Mouse (Mus musculus) left cerebral cortex, postnatal 14 days (tissue): ENCODE measurements around the gene Gbp9. TPM values are rescaled to one million over a fixed set of nuclear protein-coding genes. Genes with fewer than 3 reads are reported as not detected.
A peak's percentile ranks its signal among the peaks of the same experiment; 100 is the strongest.
"Not testable (repeated sequence)": the region's sequence is repeated elsewhere in the genome, so short reads cannot be mapped to it uniquely, and the experiment has no call there.

Experiments used
- DNase-seq, 2 experiments: peaks; one replicate each; pipeline ENCODE4 v3.0.0; 2021 to 2022; ENCODE audit warnings: low spot score in 2 of 2, mixed read lengths in 1 of 2
- intact Hi-C: fragments of 180-260 bp; cut with DNase I; formaldehyde crosslinking; loops from one replicate; pipeline ENCODE4 v1.15.1; 2025
- long read RNA-seq, 2 experiments: library from polyadenylated mRNA; stranded (forward); transcript quantifications; one replicate each; pipeline ENCODE4 v2.0.0; 2021
- total RNA-seq, 2 experiments: library from RNA; stranded (reverse); gene quantifications; 2 replicates each; pipeline ENCODE4 v1.2.3; 2021

Gene Gbp9
- 1 to 10 TPM; 2.1 TPM for total RNA-seq
- long read RNA-seq, experiment 1, full-length matches to known transcripts: 1 of 2 reads
- long read RNA-seq, experiment 1, partial matches to known transcripts: 0 of 2 reads
- long read RNA-seq, experiment 1, other reads (novel, unspliced or antisense): 1 of 2 reads
- long read RNA-seq, experiment 2, full-length matches to known transcripts: 1 of 1 reads
- long read RNA-seq, experiment 2, partial matches to known transcripts: 0 of 1 reads
- long read RNA-seq, experiment 2, other reads (novel, unspliced or antisense): 0 of 1 reads

GRCm38 (mm10) chr5:105139409-105140088 is at the start of gene Gbp9, which contains the start of the genes Gbp8 and Gbp4:
Gene Gbp9, minus strand, starts transcription at chr5:105139539.
Gene Gbp8, minus strand, starts transcription at chr5:105139540.
Gene Gbp4, minus strand, starts transcription at chr5:105139586.
- intact Hi-C loops, DNase-seq: not testable (repeated sequence)

GRCm38 (mm10) chr5:105181446-105181845 is 42.1 kb upstream of the Gbp9 start:
- intact Hi-C loops: no loop called here
- no peak for DNase-seq

- DNase-seq: no peak
- intact Hi-C loops: no loop called here
Measured at GRCm38 (mm10) chr5:105156582-105156981, 17.2 kb upstream of the Gbp9 start.

- intact Hi-C loops: no loop called here
- DNase-seq: no peak
Measured at GRCm38 (mm10) chr5:105154049-105154448, 14.7 kb upstream of the Gbp9 start.

GRCm38 (mm10) chr5:105148062-105148461 is 8.7 kb upstream of the Gbp9 start:
- DNase-seq, intact Hi-C loops: not testable (repeated sequence)

- intact Hi-C loops: no loop called here
- no peak for DNase-seq
Measured at GRCm38 (mm10) chr5:105146447-105146846, 7.1 kb upstream of the Gbp9 start.

GRCm38 (mm10) chr5:105145731-105146130 is 6.4 kb upstream of the Gbp9 start:
- DNase-seq, intact Hi-C loops: not testable (repeated sequence)

- intact Hi-C loops, DNase-seq: not testable (repeated sequence)
Measured at GRCm38 (mm10) chr5:105140089-105140810, 911 bp upstream of the Gbp9 start.

- no peak for DNase-seq
- intact Hi-C loops: no loop called here
Measured at GRCm38 (mm10) chr5:105138906-105139305, 433 bp downstream of the Gbp9 start.

GRCm38 (mm10) chr5:105136706-105137304 is 2.5 kb downstream of the Gbp9 start:
- intact Hi-C loops: not testable (repeated sequence)

GRCm38 (mm10) chr5:105121731-105122130 is 17.6 kb downstream of the Gbp9 start:
- intact Hi-C loops: not testable (repeated sequence)
- DNase-seq: peak; percentile 26 to 50

More at GRCm38 (mm10) chr5:105136706-105137304, 2.5 kb downstream of the Gbp9 start:
- DNase-seq: not testable (repeated sequence)

- intact Hi-C loops: no loop called here
Measured at GRCm38 (mm10) chr5:105115740-105116139, 23.6 kb downstream of the Gbp9 start.

GRCm38 (mm10) chr5:105114696-105115095 is 24.6 kb downstream of the Gbp9 start:
- intact Hi-C loops: no loop called here
- no peak for DNase-seq

More at GRCm38 (mm10) chr5:105115740-105116139, 23.6 kb downstream of the Gbp9 start:
- no peak for DNase-seq

- intact Hi-C loops: no loop called here
- no peak for DNase-seq
Measured at GRCm38 (mm10) chr5:105113656-105114055, 25.7 kb downstream of the Gbp9 start.

- DNase-seq: peak; percentile 28 to 30
- intact Hi-C loops: not testable (repeated sequence)
Measured at GRCm38 (mm10) chr5:105110271-105110852, 29.0 kb downstream of the Gbp9 start.

- intact Hi-C loops, DNase-seq: not testable (repeated sequence)
Measured at GRCm38 (mm10) chr5:105109775-105110174, 29.6 kb downstream of the Gbp9 start.

GRCm38 (mm10) chr5:105105689-105106088 is 33.6 kb downstream of the Gbp9 start:
- intact Hi-C loops, DNase-seq: not testable (repeated sequence)

GRCm38 (mm10) chr5:105081900-105082299 is 57.4 kb downstream of the Gbp9 start:
- no peak for DNase-seq
- intact Hi-C loops: no loop called here

- DNase-seq, intact Hi-C loops: not testable (repeated sequence)
Measured at GRCm38 (mm10) chr5:105068356-105068755, 71.0 kb downstream of the Gbp9 start.
